ENCODE assay signal across 1 mouse cellular context in the genomic region with DNA sequence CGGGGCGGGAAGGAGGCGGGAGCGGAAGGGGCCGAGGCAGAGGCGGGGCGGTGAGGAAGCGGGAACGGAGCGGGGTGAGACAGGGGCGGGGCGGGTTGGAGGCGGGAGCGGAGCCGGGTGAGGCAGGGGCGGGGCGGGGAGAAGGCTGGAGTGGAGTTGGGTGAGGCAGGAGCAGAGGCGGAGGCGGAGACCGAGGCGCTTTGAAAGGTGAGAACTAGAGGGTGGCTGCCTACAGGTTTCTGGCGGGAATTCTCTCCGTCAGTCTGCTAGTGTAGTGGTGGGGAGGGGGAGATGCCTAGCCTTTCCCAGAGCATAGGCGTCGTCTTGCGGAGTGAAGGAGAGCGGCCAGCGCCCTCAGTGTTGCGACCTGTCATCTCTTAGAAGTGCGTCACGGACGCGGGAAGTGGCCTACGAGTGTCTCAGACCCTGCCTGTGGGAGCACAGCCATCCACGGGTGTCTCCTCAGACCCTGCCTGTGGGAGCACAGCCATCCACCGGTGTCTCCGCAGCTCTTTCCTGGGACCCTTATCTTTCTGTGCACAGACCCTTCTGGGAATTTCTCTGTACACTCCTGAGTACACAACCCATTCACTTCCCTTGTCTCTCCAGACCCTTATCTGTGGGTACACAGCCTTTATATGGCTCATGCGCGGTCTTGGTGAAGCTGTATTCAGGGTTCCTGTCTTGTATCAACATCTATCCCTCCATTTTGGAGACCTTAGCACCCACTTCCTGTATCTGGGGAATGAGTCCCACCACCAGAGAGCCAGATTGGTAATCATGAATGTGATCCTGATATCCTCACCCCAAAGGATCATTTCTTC.
TF ChIP-seq lines count a peak whose summit lies in the region.

TSS of gene Ccdc82 (plus strand) at position 141 of the 824 bp plus-strand sequence.

TF ChIP-seq in MEL, 35 proteins besides CTCF, POLR2A, EP300 and RAD21 (continued from another document):
- TF ChIP-seq RCOR1 (IDR thresholded peaks at IDR 0.05; ENCODE audit: low read depth, low read length) (peak; percentile 36; the same call in 1 of the 2 replicates), ZKSCAN1 (IDR thresholded peaks at IDR 0.05; ENCODE audit: low read depth, low read length) (no peak), MEF2A (IDR thresholded peaks at IDR 0.05; ENCODE audit: extremely low read depth, insufficient replicate concordance, low read depth, low read length, poor library complexity, severe bottlenecking) (no peak), GABPA (IDR thresholded peaks at IDR 0.05; ENCODE audit: low read depth, low read length) (no peak), GATA1 (IDR thresholded peaks at IDR 0.05; ENCODE audit: low read depth, low read length) (peak; percentile 93), HCFC1 (IDR thresholded peaks at IDR 0.05; ENCODE audit: low read depth, low read length) (peak; percentile 14), NRF1 (IDR thresholded peaks at IDR 0.05; ENCODE audit: insufficient read depth, low read depth, low read length, poor library complexity, severe bottlenecking) (peak; percentile 44; the same call in 1 of the 2 replicates)
